9 mouse cellular contexts compared by ENCODE assay signal in the genomic region with DNA sequence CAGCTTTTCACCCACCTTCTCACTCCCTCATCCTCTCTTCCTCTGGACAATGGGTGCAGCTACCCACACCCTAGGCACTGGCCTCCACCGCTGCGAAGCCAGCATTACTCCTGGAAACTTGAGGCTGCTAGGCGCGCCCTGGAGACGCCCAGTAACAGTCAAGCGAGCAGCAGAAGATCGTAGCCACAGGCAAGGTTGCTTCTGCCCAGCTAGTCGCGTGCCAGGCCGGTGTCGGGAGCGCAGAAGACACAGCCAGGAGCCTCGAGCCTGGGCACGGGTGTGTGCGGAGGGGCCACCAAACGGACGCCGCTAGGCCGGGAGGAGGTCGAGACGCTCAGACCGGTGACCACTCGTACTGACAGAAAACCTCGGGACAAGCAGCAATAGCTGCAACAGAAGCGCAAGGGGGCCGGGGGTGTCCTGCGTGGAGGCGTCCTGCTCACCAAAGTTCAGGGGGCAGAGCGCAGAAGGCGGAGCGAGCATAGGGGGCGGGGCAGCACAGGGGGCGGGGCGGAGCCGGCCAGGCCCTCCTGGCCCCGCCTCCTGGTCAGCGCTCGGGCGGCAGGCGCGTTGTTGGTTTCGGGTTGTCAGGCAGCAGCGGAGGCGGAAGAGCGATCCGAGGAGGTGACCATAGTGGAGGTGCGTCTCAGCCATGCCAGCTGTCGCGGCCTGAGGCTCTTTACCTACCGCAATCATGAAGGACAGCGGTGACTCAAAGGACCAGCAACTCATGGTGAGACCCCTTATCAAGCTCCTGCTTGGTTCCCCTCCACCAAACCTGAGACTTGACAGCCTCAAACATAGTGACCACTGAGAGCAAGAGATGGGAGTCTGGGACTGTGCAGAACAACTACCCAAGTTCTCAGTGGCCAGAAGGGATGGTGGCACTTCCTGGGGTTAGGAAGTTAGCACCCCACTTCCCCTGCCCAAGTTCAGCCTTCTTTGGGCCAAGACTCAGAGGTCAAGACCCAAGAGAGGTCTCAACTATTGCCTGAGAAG. TPM values are rescaled to one million over a fixed set of nuclear protein-coding genes. Genes with fewer than 3 reads are reported as not detected.
A peak's percentile ranks its signal among the peaks of the same experiment; 100 is the strongest.
DNase-seq lines count a peak whose midpoint lies in the region; ATAC-seq lines count a peak whose summit lies in the region.
"Had no signal": no experiment of that assay in that cellular context is flagged by ENCODE, and none has a peak within 500 bp of the region (broad histone marks: within the 10 kb centered on the region; RNA-seq: fewer than 3 reads in every experiment).

A gene (plus strand): TSS at position 569 of the 999 bp plus-strand sequence.

- peak within 1 kb of the TSS; percentile 47 for H3K4me3 ChIP-seq in hindbrain, embryonic 16.5 days (ENCODE audit: low read length)
- H3K4me3 ChIP-seq in liver, embryonic 11.5 days (ENCODE audit: low read depth, low read length): peak within 1 kb of the TSS; percentile 47
- H3K4me3 ChIP-seq in midbrain, embryonic 16.5 days (ENCODE audit: low read depth, low read length): peak within 1 kb of the TSS; percentile 51

- H3K4me1 ChIP-seq in hindbrain, embryonic 16.5 days (ENCODE audit: control insufficient read depth, insufficient read depth, low read depth, low read length): peaks cover 5% of the 10 kb centered on the region
- no peaks in the 10 kb centered on the region for H3K4me1 ChIP-seq in liver, embryonic 11.5 days (replicated peaks; ENCODE audit: control insufficient read depth, insufficient read depth, low read length)
- H3K4me1 ChIP-seq in midbrain, embryonic 16.5 days (ENCODE audit: control insufficient read depth, insufficient read depth, low read length): 0 out of 2 replicates have a peak, but pooled peaks cover 2% of the 10 kb centered on the region

- no peaks in the 10 kb centered on the region for H3K9me3 ChIP-seq in hindbrain, embryonic 16.5 days (ENCODE audit: control insufficient read depth, low read length)
- H3K9me3 ChIP-seq in liver, embryonic 11.5 days (ENCODE audit: control insufficient read depth, low read length): no peaks in the 10 kb centered on the region
- H3K9me3 ChIP-seq in midbrain, embryonic 16.5 days (replicated peaks; ENCODE audit: control insufficient read depth, low read length, poor library complexity, severe bottlenecking): no peaks in the 10 kb centered on the region

- ATAC-seq in hindbrain, embryonic 16.5 days: peak; percentile 67
- peak; percentile 81 for ATAC-seq in liver, embryonic 11.5 days (replicated peaks; ENCODE audit: low FRiP score)
- peak; percentile 17; the same call in 1 of the 2 replicates for ATAC-seq in midbrain, embryonic 16.5 days

- peak; percentile 25 to 48 for DNase-seq in layer of hippocampus, postnatal 10 days (ENCODE audit: low spot score in 2 of 2)
- DNase-seq in layer of hippocampus, adult 9-10 months (ENCODE audit: low spot score): no peak
- peak; percentile 58 to 61 for DNase-seq in cerebellum, postnatal 14 days
- DNase-seq in gastrocnemius, postnatal 10 days: peak; percentile 62
- peak; percentile 70 for DNase-seq in liver, embryonic 11.5 days (ENCODE audit: low spot score)
- peak; percentile 9 for DNase-seq in thymus, postnatal 0 days (ENCODE audit: low spot score)

- H3K27ac ChIP-seq in hindbrain, embryonic 16.5 days (ENCODE audit: low read depth, low read length): no peak within 1 kb of the TSS
- no peak within 1 kb of the TSS for H3K27ac ChIP-seq in liver, embryonic 11.5 days (ENCODE audit: low read depth, low read length)
- H3K27ac ChIP-seq in midbrain, embryonic 16.5 days (ENCODE audit: low read length): no peak within 1 kb of the TSS

- H3K36me3 ChIP-seq in hindbrain, embryonic 16.5 days (ENCODE audit: control insufficient read depth, insufficient read depth, low read length): no peaks in the 10 kb centered on the region
- no peaks in the 10 kb centered on the region for H3K36me3 ChIP-seq in liver, embryonic 11.5 days (ENCODE audit: control insufficient read depth, insufficient read depth, low read length)
- H3K36me3 ChIP-seq in midbrain, embryonic 16.5 days (ENCODE audit: control insufficient read depth, insufficient read depth, low read length): no peaks in the 10 kb centered on the region
- H3K36me3 ChIP-seq: G1E had no signal

- peak within 1 kb of the TSS; percentile 79 for H3K4me2 ChIP-seq in hindbrain, embryonic 16.5 days (ENCODE audit: low read length)
- H3K4me2 ChIP-seq in liver, embryonic 11.5 days: peak within 1 kb of the TSS; percentile 82
- peak within 1 kb of the TSS; percentile 95 for H3K4me2 ChIP-seq in midbrain, embryonic 16.5 days (ENCODE audit: low read length)

- WGBS in hindbrain, embryonic 16.5 days: 2% methylated on average over 47 of the region's 51 CpGs
- 4% methylated on average over 49 of the region's 51 CpGs for WGBS in liver, embryonic 11.5 days
- WGBS in midbrain, embryonic 16.5 days: 3% methylated on average over 51 of the region's 51 CpGs

- H3K27me3 ChIP-seq in hindbrain, embryonic 16.5 days (replicated peaks; ENCODE audit: control insufficient read depth, insufficient read depth, low read length): peaks cover 5% of the 10 kb centered on the region; the same call in 1 of the 2 replicates
- H3K27me3 ChIP-seq in liver, embryonic 11.5 days (replicated peaks; ENCODE audit: control insufficient read depth, insufficient read depth, low read length): peaks cover 26% of the 10 kb centered on the region
- H3K27me3 ChIP-seq in midbrain, embryonic 16.5 days (ENCODE audit: control insufficient read depth, insufficient read depth, low read depth, low read length): peaks cover 15% of the 10 kb centered on the region

- peak within 1 kb of the TSS; percentile 58 for H3K9ac ChIP-seq in hindbrain, embryonic 16.5 days (ENCODE audit: low read depth, low read length)
- peak within 1 kb of the TSS; percentile 23; the same call in 1 of the 2 replicates for H3K9ac ChIP-seq in liver, embryonic 11.5 days (ENCODE audit: low read depth, low read length)
- peak within 1 kb of the TSS; percentile 52 for H3K9ac ChIP-seq in midbrain, embryonic 16.5 days (ENCODE audit: low read depth, low read length)

RNA-seq across cellular contexts. Expression of the gene that starts here (rescaled TPM):
- 1 to 10 TPM; 6.7 to 8.7 TPM for total RNA-seq in layer of hippocampus, postnatal 10 days (2021)
- total RNA-seq in gastrocnemius, postnatal 10 days (2021): 1 to 10 TPM; 3.2 to 4.2 TPM
- polyA plus RNA-seq in hindbrain, embryonic 16.5 days (2015; fragmentation: Nextera tagmentation; extraction: Ambion mirVana): 0.55 and 0.69 TPM in 2 replicates
- polyA plus RNA-seq in liver, embryonic 11.5 days (2014; fragmentation: Nextera tagmentation; extraction: Ambion mirVana): 0.16 TPM in 1 of 2 replicates, not detected in the other
- 0.47 and 0.67 TPM in 2 replicates for polyA plus RNA-seq in midbrain, embryonic 16.5 days (2015; fragmentation: Nextera tagmentation; extraction: Ambion mirVana)
- polyA plus RNA-seq in thymus, postnatal 0 days (2015; fragmentation: Nextera tagmentation; extraction: Ambion mirVana): 0.09 TPM in 2 replicates
- total RNA-seq: G1E had no signal
- polyA plus RNA-seq: G1E had no signal

Comparison
In these comparisons a context has a peak if more than half of its experiments do, and no peak if none do; other contexts are left out.
1. Peak in ATAC-seq, H3K4me3 ChIP-seq, H3K9ac ChIP-seq and H3K4me2 ChIP-seq in hindbrain, embryonic 16.5 days; RNA of the gene not detected or under 1 TPM.
2. Peak in DNase-seq, ATAC-seq, H3K4me3 ChIP-seq, H3K9ac ChIP-seq and H3K4me2 ChIP-seq in liver, embryonic 11.5 days; RNA of the gene not detected or under 1 TPM.
3. Peak in ATAC-seq, H3K4me3 ChIP-seq, H3K9ac ChIP-seq and H3K4me2 ChIP-seq in midbrain, embryonic 16.5 days; RNA of the gene not detected or under 1 TPM.
4. Peak in DNase-seq in thymus, postnatal 0 days; RNA of the gene not detected or under 1 TPM.
5. ATAC-seq: peak in every context shown above with its lines; median percentile 81 in liver, embryonic 11.5 days; 67 in hindbrain, embryonic 16.5 days; 17 in midbrain, embryonic 16.5 days.